Mouse (Mus musculus) embryo, embryonic 9.5 days (tissue): Measurements from ENCODE around the gene Serpinb1a.
A peak's percentile ranks its signal among the peaks of the same experiment; 100 is the strongest.
"Not testable (repeated sequence)": the region's sequence is repeated elsewhere in the genome, so short reads cannot be mapped to it uniquely, and the experiment has no call there.

Source experiments
- DNase-seq: peaks from one replicate; pipeline ENCODE4 v3.0.0-alpha.2; 2017; ENCODE audit errors: extremely low spot score

The Serpinb1a gene

GRCm38 (mm10) chr13:32850668-32851404 is at the start of gene Serpinb1a:
Serpinb1a (minus strand) TSS chr13:32851185.
- DNase-seq: no peak

- DNase-seq: peak; percentile 41
These were observed 49.7 kb upstream of the Serpinb1a start for GRCm38 (mm10) chr13:32900639-32901038.

GRCm38 (mm10) chr13:32899114-32899513 is 48.1 kb upstream of the Serpinb1a start:
- DNase-seq: not testable (repeated sequence)

GRCm38 (mm10) chr13:32898111-32898510 is 47.1 kb upstream of the Serpinb1a start, which contains the start of gene Serpinb1c:
Serpinb1c (minus strand) TSS chr13:32898211.
- no peak for DNase-seq

- no peak for DNase-seq
These were observed 45.9 kb upstream of the Serpinb1a start for GRCm38 (mm10) chr13:32896931-32897330.

- no peak for DNase-seq
These were observed 33.8 kb upstream of the Serpinb1a start for GRCm38 (mm10) chr13:32884755-32885154.

GRCm38 (mm10) chr13:32873862-32874261 is 22.9 kb upstream of the Serpinb1a start:
- no peak for DNase-seq

- no peak for DNase-seq
These were observed 17.9 kb upstream of the Serpinb1a start for GRCm38 (mm10) chr13:32868843-32869242.

GRCm38 (mm10) chr13:32868233-32868632 is 17.2 kb upstream of the Serpinb1a start:
- DNase-seq: not testable (repeated sequence)

GRCm38 (mm10) chr13:32867030-32867429 is 16.0 kb upstream of the Serpinb1a start:
- no peak for DNase-seq

GRCm38 (mm10) chr13:32866484-32866883 is 15.5 kb upstream of the Serpinb1a start:
- peak; percentile 54 for DNase-seq

GRCm38 (mm10) chr13:32865591-32865990 is 14.6 kb upstream of the Serpinb1a start:
- no peak for DNase-seq

- DNase-seq: not testable (repeated sequence)
These were observed 13.5 kb upstream of the Serpinb1a start for GRCm38 (mm10) chr13:32864529-32864928.

- no peak for DNase-seq
These were observed 12.5 kb upstream of the Serpinb1a start for GRCm38 (mm10) chr13:32863456-32863855.

GRCm38 (mm10) chr13:32860821-32861220 is 9.8 kb upstream of the Serpinb1a start:
- no peak for DNase-seq

GRCm38 (mm10) chr13:32853073-32853472 is 2.1 kb upstream of the Serpinb1a start:
- DNase-seq: no peak

GRCm38 (mm10) chr13:32852539-32852938 is 1.6 kb upstream of the Serpinb1a start:
- no peak for DNase-seq

- peak; percentile 24 for DNase-seq
These were observed 982 bp upstream of the Serpinb1a start for GRCm38 (mm10) chr13:32851967-32852366.

- DNase-seq: no peak
These were observed 829 bp downstream of the Serpinb1a start for GRCm38 (mm10) chr13:32850156-32850555.

- DNase-seq: no peak
These were observed 1.4 kb downstream of the Serpinb1a start for GRCm38 (mm10) chr13:32849531-32850123.

GRCm38 (mm10) chr13:32849092-32849491 is 1.9 kb downstream of the Serpinb1a start:
- no peak for DNase-seq

GRCm38 (mm10) chr13:32846221-32846620 is 4.8 kb downstream of the Serpinb1a start:
- DNase-seq: no peak

GRCm38 (mm10) chr13:32841349-32841748 is 9.6 kb downstream of the Serpinb1a start:
- no peak for DNase-seq
